Mouse (Mus musculus): ENCODE measurements around the gene Plekhg3. TPM values are rescaled to one million over a fixed set of nuclear protein-coding genes. Genes with fewer than 3 reads are reported as not detected.

Gene Plekhg3
- total RNA-seq, 2 experiments from 2014 or later, result 23.2 to 27.6 TPM

DNA sequence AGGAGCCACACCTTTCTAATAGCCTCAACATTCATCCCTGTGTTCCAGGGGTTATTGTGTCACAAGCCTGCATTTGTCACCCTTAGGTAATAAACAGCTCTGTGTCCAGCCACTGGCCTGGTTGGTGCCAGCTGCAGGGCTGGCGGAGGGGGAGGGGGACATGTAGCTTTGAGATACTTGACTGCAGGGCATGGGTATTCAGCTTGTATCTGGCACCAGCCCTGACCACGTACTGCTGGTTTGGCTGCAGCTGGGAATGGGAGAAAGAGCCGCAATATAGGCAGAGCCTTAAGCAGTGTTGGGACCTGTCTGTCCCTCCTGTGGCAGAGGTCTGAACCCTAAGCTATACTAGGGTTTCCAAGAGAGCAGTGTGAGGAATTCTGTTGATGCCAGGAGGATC lies 51.4 kb downstream of the Plekhg3 start:
- DNase-seq (ENCODE audit: low spot score in 2 of 2), result no peak

DNA sequence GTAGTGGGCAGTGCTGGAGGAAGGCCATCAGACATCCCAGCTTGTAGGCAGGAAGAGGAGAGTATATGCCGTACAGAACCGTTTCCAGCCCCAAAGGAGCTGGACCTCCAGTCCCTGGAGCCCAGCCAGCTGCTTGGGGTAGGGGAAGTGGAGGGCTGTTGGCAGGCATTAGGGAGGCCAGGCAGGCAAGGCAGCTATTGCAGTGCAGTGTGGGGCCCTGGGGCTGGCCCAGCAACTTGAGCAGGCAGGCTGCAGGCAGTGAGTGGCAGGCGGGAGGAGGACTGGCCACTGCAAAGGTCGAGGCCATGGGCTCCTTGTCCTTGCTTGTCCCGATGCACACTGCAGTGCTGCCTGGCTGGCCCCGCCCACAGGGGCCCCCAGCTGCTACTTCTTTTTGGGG lies 52.1 kb downstream of the Plekhg3 start:
- no peak for DNase-seq (ENCODE audit: low spot score in 2 of 2)

DNA sequence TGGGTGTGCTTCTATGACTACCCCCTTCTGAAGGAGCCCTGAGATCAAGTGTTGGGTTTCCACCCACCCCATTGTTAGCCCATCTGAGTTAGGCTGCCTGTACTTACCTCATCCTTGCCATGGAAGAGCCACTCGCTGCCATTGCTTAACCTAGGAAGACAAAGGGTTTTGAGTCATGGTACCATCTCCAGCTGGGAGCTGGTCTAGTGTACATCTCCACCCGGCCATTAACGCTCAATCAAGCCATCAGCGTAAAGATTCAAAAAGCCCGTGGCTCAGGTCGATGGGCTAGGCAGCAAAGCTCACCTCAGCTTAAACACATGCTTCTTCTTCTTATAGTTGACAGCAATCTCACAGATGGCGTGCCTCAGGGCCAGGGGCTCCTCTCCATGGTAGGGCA lies 52.8 kb downstream of the Plekhg3 start:
- DNase-seq (ENCODE audit: low spot score in 2 of 2), result no peak

DNA sequence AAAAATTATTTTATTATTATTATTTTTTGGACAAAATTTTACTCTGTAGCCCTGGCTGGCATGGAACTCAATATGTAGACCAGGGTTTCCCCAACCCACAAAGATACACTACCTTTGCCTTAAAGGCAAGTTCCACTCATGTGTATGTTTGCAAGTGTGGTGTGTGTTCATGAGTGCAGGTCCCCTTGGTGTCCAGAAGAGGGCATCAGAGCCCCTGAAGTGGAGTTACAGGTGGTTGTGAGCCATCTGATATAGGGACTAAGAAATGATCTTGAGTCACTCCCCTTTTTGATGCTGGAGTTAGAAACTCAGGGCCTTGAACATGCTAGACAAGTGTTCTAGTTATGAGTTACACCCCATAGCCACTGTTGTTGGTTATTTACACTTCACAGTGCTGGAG lies 54.3 kb downstream of the Plekhg3 start:
- DNase-seq (ENCODE audit: low spot score in 2 of 2), result no peak

DNA sequence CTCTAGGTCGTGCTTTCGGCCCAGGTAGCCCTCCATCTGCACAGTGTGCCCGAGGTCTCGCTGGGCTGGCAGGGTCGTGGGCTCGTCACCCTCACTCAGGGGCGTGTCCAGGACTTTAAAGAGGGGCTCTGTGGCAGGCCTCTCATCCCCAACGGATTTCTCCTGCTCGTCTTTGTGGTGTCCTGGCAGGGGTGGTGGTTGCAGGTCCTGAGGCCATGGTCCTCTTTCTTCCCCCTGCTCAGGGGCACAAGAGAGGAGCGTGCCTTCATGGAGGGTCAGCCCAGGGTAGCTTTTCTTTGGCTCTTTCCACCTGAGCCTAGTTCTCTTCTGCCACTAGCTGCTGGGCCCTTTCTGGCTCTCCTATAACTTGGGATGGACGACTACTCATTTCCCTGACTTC lies 56.7 kb downstream of the Plekhg3 start:
- no peak for DNase-seq (ENCODE audit: low spot score in 2 of 2)

DNA sequence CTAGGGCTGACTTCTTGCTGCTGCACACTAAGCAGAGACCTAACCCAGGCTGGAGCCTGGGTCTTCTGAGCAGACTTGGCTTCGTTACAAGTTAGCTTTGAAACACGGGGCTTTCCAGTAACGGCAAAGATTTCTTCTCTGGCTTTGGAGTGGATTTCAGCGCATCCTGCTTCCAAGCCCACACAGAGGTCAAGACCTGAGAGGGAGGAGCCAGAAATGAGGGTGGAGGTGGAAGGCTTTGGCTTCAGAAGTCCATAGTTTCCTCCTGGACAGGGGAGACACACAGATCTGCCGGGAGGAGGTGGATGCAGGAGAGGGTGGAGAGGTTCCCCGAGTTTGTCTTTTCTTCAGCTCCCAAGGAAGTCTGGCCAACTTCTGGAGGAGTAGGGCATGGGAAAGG lies 58.8 kb downstream of the Plekhg3 start:
- DNase-seq (ENCODE audit: low spot score in 2 of 2), result no peak

DNA sequence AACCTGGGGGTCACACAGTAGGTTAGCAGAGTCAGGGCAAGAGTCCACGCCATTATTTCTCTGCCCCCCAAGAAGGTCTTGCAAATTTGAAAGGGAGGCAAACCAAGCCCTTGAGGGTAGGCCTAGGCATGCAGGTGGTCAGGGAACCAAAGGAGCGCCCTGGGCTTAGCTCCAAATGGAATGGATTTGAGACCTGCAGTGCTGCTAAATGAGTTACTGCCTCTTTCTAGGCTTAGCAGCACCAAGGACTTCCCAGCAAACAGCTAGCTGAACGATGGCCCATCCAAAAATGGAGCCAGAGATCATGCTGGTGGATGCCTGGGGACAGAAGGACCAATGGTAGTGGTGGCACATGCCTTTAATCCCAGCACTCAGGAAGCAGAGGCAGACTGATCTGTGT lies 60.3 kb downstream of the Plekhg3 start:
- DNase-seq (ENCODE audit: low spot score in 2 of 2), result no peak

DNA sequence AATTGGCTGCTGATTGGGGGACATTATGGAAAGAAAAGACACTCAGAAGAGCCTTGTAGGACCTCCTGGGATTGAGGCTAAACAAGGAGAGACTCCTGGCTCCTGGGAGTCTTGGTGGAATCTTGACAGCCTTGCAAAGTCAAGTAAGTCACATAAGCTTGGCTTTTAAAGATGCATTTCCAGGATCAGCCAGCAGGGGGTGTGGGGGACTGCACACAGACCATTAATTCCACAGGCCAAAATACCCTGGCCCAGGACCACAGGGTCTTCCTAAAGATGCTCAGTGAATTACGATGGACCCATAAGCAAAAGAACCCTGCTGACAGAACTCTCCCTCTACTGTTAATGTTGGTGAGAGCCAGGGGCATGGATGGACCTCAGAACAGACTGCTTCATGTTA lies 61.5 kb downstream of the Plekhg3 start:
- DNase-seq (ENCODE audit: low spot score in 2 of 2), result peak in 1 of 2 experiments; percentile 55

DNA sequence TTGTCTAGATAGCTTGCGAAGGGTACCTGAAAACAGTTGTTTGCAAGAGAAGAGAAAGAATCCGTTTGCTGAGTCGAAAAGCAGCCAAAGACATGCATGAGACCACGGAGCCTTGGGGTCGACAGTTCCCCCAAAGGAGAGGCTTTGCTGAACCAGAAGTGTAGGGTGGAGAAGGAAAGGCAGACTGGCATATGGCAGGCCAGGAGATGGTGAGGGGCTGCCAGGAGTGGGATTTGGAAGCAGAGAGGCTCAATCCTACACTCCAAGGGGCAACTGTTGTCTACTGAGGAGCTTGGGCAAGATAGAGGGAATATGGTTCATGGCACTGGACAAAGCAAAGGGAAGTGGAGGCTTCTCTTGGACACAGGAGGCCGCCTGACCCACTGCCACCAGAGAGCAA lies 62.6 kb downstream of the Plekhg3 start:
- no peak for DNase-seq (ENCODE audit: low spot score in 2 of 2)

DNA sequence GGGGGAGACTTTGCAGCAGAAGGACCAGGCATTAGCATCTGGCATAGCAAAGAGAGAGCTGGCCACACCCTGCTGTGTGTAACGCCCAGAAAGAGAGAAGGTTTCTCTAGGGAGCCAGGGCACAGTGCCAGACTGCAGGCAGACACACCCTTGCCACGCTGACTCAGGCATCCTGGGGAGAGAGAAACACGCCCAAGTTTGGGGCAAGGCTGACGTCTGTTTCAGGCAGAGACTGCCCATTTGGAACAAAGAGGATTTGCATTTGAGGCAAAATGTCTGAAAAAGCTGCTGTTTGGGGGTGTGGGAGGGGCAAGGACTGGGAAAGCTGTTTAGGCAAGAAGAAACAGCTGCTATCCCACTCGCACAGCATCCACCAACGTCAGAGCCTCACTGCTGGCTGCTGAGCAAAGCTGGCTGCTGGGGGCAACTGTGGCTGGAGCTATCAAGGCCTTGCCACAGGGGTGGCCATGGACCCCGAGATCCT lies 63.2 kb downstream of the Plekhg3 start:
- peak; percentile 66 to 85 for DNase-seq (ENCODE audit: low spot score in 2 of 2)

DNA sequence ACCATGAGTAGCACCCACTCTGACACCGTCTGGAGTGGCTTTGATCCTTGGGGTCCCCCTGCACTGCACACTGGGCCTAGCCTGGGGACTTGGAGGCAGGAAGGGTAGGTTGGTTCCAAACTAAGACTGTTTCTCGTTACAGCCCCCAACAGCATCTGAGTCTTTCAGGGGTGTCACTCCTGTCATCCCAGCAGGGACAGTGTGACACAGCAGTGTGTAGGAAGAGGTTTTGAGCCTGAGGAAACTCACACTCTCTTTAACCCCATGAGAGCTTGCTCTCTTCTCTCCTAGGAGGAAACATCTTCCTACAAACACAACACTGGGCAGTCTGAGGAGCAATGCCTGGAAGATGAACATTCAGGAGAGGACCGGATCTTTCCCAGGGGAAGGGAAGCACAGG lies 63.9 kb downstream of the Plekhg3 start:
- no peak for DNase-seq (ENCODE audit: low spot score in 2 of 2)

DNA sequence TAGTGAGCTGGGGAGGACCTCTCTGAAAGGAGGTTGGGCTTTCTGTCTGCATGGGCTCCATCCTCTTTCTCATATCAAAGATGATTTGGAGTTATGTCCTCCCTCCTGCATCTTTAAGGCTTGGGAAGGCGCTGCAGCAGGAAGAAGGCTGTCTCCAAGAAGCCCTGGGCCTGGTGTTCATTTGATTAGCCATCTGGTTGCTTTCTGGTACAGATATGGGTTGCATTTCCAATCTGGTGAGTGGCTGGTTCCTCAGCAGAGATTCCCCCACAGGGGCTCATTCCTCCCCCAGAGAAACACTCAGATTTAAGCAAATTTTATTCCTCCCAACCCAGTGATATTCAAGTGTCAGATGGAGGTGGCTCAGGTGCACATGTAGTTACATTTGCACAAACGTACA lies 65.1 kb downstream of the Plekhg3 start:
- no peak for DNase-seq (ENCODE audit: low spot score in 2 of 2)

DNA sequence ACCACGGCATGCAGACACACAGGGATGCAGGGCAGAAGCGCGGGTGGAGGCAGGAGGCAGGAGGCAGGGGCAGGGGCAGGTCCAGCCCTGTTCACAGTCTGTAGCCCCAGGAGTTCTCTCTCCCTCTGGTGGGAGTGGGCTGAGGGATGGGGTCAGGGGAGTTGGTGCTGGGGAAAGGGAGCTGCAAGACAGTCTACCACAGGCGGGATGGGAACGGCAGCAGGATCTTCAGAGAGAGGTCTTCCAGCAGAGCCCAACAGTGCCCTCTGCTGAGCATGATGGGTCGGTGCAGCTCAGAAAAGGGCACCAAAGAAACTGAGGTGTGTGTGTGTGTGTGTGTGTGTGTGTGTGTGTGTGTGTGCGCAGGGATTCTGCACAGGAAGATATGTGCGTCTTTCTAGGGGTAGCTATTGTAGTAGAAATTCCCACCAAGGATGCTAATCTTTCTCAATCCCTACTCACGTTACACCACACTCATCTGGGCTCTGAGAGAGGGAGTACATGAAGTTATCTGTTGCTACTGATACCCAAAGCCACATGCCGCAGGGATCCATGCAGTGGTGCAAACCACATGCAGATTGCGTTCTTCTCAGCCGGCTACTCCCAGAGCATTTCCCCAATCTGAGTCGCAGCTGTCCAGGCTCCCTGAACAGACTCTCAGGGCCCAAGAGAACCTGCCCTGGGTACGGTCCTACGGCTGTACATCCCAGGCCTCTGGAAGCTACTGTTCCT lies 65.8 kb downstream of the Plekhg3 start:
- DNase-seq (ENCODE audit: low spot score in 2 of 2), result peak; percentile 58 to 76

DNA sequence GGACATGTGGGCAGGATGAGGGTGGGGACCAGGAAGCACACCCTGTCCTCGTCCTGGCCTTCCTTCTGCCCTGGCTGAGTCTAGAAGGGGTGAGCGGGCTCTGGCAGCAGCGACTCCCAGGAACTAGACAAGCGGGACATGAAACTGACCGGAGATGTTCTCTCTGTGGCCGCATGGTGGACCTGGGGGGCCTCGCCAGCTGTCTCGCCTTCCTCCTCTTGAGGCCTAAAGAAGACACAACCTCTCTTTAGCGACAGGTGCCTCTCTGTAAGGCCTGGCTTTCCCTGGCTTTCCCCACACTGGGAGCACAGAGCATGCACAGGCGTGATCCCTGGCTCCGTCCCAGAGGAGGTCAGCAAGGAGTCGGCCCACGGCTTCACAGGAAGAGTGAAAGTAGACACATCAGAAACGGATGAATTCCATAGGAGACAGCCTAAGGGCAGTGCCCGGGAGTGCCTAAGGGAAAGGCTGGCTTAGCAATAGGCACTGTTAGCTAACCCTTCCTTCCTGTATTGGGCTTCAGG lies 66.9 kb downstream of the Plekhg3 start:
- DNase-seq (ENCODE audit: low spot score in 2 of 2), result no peak

DNA sequence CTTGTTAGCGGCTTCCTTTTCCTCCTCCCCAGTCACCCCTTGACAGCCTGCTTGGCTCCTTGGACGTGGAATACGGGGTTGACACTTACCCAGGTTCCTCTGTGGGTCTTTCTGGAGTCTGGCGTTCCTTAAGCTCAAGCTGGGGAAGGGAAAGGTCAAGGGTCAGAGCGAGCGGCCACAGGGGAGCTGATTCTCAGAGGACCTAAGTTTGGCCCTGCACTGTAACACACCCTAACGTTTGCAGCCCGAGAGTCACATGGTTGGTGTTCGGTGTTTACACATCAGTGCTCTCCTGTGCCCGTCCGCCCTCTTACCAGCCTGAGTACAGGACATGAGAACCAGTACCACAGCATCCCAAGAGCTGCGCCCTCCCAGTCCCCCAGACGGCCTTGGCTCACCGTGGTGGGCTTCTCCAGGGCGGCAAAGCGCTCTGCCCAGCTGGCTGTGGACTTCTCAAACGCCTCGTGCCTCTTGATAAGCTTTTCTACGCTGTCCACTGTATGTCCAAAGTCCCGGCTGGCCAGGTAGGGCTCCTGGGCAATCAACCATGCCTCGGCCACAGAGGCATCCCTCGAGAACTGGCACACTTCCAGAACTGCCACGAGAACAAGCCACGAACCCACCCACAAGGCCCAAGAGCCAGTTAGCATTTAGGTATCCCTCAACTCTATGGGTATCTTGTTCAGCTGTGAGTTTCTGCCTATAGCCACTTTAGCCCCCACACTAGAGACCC lies 67.7 kb downstream of the Plekhg3 start:
- no peak for DNase-seq (ENCODE audit: low spot score in 2 of 2)

DNA sequence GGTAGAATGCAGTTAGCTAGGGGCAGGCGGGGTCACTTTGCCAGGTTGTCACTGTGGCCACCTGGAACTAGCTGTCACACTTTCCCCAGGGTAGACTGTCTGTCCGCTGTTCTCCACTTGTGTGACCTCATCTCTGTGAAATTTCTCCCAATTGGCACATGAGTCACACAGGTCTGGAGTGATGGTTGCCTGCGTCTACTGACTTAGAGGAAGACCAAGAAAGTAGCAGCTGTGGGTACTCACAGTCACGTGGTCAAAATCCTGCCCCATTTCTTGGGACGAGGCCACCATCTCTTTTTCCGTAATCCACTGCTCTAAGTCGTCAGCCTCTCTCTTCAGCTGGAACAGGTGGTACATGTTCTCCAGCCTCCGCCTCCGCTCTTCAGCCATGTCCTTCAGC lies 73.1 kb downstream of the Plekhg3 start:
- no peak for DNase-seq (ENCODE audit: low spot score in 2 of 2)

DNA sequence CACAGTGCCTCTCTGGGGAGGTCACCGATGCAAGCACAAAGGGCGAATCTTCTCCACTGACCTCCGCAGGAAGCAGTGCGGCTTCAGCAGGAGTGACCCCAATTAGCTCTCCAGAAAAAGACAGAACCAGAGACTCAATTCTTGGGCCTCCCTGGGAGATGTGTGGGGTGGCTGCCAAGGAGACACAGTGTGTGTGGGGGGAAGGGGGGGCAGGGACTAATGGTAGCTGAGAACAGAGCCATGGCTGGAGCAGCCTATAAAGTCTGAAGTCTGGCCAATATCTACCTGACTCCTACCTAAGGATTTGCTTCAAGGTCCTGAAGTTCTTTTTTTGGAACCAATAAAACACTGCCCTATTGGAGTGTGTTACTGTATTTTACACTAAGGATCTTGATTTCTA lies 73.9 kb downstream of the Plekhg3 start:
- no peak for DNase-seq (ENCODE audit: low spot score in 2 of 2)

DNA sequence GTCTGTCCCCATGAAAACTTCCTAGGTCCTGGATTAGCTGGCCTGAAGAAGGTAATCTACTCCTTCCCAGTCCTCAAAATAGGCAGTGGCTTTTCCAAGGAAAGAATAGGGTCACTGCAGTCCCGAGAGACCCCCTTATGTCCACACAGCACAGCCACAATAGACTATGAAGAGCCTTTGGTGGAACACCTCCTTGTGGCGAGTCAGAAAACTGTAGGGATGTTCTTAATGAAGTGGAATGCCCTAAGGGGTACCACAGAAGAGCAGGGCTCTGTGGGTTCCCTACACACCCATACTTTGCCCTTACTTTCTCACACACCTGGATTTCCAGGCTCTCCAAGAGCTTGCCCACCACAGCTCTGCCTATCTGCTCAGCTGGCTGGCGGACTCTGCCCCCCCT lies 75.1 kb downstream of the Plekhg3 start:
- DNase-seq (ENCODE audit: low spot score in 2 of 2), result no peak

DNA sequence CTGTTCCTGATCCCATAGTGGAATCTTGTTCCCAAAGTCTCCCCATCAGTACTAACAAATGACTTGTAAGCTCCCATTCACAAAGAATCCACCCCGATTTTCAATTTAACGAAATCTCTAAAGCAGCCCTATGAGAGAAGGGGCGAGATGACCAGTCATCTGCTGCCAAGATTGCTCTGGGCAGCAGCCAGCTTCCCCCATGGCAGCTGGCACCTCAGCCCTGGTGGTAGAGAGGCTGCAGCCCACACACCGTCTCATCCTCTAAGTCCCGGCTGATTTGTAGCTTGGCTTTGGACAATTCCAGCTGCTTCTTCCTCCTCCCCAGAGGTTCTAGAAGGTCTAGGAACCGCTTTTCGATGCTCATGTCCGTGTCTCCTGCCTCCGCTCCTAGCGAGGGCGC lies 77.5 kb downstream of the Plekhg3 start:
- no peak for DNase-seq (ENCODE audit: low spot score in 2 of 2)

DNA sequence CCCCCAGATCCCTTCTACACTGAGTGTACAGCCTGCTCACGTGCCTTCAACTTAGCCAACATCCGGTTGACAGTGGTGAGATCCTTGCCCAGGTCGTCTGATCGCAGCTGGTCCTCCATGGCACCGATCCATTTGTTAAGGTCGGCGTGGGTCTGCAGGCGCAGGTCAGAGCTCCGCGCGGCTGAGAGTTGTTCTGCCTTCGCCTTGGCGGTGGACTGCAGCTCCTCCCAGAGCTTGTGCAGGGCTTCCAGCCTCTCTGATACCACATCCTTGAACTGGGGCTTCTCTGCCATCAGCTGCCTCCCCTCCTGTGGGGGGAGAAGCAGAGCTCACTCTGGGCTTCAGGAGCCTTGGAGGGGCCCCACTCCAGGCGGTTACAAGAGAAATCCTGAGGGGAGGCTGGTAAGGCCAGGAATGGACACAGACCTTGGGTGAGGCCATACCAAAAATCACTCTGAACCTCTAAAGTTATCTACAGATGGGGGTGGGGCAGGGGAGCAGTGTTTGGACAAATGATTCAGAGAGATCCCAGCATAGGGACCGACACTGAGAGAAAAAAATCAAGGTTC lies 78.4 kb downstream of the Plekhg3 start:
- DNase-seq (ENCODE audit: low spot score in 2 of 2), result no peak

DNA sequence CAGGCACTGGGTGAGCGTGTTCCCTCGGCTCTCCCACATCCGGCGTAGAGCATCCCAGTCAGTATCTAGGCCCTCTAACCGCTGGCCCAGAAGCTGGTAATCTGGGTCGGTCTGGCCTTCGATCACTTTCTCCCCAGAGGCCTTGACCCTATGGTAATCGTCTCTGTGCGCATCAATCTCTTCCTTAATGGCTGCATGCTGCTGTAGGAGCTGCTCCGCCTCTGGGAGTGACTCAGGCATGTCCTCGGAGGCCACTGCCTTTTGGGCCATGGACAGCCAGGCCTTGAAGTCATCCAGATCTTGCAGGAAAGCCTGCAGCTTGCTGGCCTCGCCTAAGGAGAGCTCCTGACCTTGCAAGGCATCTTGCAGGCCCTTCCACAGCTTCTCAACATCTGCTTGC lies 81.9 kb downstream of the Plekhg3 start:
- DNase-seq (ENCODE audit: low spot score in 2 of 2), result no peak

DNA sequence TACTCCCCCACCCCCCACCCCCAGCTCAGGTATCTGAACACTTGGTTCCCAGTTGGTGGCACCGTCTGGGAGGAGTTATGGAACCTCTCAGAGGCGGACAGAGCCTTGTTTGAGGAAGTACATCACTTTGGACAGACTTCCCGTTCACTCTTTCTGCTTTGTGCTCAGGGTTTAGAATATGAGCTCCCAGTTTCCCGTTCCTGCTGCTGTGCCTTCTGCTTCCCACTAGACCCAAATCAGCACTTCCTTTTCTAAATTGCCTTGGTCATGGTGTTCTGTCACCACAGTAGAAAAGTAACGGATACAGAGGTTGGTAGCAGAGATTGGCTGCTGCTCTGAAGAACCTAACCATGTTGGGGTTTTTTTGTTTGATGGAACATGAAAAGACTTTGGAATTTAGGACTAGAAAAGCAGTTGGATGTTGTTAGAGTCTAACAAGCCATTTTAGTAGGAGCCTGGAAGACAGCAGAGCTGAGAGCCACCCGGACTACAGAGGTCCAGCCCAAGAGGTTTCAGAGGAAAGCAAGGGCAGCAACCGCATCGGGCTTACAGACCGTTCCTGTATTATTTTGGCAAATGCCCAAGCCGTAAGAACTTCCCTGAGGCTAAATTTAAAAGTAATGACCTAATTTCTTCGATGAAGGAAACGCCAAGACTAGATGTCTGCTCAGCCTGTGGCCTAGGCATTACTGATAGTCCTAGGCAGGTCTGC lies 84.3 kb downstream of the Plekhg3 start:
- DNase-seq (ENCODE audit: low spot score in 2 of 2), result no peak

All from gastrocnemius, postnatal 4 days (tissue).